Mouse (Mus musculus): ENCODE measurements around the gene Ppox.

Gene Ppox

DNA sequence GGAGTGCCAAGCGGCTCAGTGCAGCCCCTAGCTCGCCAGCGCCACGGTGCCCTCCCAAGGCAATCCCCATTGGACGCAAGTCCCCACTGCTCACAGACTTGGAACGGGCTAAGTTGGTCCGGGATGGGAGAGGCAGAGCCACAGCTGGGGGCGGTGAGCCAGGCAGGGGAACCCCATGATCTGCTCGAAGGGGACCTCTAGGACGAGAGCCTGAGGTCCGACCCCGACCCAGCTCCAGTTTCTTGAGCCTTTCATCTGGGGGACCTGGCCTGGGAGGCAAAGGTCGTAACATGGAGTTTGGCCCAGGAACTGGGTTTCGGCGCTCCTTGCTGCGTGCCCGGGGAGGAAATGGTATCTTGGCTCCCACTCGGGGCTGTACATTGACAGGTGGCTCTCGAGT is 5.5 kb upstream of the Ppox start:
- in situ Hi-C loops (cut with MboI; ENCODE audit: low sequenced_read_pairs): no loop called here

DNA sequence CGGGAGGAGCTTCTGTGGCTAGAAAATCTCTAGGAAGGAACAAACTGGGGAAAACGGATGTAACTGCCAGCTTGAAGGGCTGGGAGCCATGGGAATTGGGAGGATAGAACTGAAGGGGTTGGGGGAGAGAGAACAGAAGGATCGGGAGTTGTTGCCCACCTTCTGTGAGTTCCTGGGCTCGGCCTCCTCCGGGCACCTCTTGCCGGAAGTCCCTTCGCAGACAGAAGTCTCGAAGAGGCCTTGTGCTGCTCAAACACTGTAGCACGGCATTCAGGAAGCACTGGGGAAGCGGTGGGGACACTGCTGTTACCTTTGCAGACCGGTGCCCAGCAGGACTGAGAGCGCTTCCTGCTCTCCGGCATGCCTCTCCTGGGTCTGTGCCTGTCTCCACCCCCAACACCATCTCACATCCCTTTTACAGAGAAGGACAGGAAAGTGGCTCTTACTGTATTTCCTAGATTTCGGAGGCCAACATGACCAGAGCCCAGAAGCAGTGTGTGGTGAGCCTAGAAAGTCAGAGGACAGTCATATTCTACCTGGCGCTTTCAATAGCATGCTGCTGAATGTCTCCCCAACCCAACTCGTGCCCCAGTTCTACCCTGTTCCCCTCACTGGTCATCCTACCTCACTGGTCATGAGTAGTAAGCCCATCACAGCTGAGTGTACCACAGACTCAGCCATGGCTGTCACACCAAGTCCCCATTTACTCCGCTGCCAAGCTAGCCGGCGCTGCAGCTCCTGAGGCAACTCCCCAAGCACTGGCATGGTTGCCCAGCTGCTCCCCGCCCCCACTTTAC is 4.3 kb upstream of the Ppox start:
- in situ Hi-C loops (cut with MboI; ENCODE audit: low sequenced_read_pairs): no loop called here

DNA sequence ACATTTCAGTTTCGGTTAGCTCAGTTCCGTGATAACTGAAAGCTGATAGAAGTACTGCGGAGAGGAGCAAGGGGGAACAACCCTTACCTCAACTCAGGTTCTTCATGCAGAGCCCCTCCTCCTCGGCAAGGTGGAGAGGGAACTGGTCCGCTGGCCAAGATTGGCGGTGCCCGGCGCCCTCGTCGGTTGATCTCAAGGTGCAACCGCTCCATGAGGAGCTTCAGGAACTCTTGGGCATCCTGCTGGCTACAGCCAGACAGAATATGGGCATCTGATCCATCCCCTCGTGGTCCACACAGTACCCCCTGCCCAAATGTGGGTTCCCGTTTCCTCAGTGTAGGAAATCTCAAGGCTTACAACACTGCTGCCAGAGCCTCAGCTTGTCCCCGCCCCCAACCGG is 3.5 kb upstream of the Ppox start:
- in situ Hi-C loops (cut with MboI; ENCODE audit: low sequenced_read_pairs): no loop called here

DNA sequence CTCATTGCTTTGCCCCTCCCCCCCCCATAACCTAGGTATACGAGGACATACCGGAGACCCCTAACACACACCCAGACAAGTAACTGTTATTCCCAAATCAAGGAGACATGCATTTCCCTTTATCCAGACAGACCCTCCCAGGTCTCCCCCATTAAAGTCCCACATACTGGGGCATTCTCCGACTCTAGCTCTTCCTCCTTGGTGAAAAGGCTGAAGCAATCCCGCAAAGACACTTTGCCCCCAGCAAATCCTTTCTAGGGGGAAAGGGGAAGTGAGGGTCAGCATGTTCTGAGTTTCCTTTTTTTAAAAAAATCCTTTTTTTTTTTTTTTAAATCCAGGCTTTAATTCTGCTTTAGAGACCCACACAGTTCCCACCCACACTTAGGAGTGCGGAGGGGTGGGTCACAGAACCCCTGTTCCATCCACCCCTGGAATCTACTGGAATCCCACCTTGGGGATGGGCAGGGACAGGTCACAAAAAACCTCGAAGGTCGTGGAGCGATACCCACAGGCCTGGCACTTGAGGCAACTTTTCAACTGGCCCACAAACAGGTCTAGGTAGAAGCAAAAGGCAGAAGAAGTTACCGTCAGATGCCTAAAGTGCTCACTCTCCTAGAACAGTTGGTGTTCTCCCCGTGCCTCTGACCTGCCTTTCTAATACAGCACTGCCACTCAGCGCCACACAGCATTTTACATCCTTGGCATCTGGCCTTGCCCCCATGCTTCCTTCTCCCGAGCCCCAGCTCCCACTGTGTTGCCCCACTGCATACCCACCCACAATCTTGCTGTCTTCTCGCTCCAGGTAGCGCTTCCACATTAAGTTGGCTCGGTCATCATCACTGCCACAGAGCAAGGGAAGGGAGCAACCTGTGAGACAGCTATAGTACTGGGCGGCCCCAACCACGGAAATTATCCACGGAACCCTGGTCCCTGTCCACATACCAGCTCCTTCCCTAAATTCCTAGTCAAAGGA is 2.5 kb upstream of the Ppox start:
- in situ Hi-C loops (cut with MboI; ENCODE audit: low sequenced_read_pairs): no loop called here

DNA sequence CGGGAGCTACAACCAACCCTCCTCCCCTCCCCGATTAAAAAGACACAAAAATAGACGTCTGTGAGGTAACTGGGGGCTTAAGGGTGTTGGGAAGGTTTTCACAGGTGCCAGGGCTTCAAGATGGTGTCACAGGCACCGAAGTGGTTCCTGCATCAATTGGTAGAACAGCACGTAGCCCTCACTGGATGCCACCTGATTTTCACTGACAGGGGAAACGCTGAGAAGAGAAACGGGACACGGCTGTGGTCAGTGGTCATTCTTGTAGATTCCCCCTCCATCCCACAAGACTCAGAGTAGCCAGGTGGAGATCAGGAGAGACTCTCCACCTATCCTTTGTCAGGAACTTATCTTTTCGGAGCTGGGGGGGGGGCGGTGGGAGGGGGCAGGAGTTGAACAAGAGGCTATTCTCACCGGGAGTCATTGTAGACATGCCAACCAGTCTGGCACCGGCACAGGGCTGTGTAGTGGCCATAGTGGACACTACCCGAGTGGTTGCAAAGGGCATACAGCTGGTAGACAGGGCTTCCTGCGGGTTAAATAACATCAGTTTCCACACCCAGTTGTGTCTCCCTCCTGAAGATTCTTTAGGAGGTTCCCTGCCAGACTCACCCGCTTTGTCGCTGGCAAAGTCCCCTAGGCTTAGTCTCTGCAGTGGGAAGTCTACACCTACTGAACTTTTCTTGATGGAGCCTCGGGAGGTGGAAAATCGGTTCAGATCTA is 1.3 kb upstream of the Ppox start:
- in situ Hi-C loops (cut with MboI; ENCODE audit: low sequenced_read_pairs): no loop called here

DNA sequence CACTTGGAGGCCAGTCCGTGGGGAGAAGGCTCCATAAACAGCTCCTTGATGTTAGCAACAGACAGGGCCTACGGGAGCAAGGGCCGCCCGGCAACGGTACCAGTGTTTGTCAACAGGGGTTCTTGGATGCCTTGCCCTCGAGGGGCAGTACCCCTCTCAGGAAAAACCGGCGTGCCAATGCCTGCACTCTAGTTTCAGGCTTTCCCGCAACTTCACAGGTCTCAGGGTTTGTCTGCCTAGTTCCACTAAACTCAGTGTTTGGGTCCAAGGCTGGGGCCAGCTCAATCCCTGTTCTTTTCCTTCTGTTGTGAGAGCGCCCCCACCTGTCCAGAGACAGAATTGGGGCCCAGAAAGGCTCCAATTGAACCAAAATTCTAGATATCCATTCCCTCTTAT is 540 bp upstream of the Ppox start:
- in situ Hi-C loops (cut with MboI; ENCODE audit: low sequenced_read_pairs): no loop called here

DNA sequence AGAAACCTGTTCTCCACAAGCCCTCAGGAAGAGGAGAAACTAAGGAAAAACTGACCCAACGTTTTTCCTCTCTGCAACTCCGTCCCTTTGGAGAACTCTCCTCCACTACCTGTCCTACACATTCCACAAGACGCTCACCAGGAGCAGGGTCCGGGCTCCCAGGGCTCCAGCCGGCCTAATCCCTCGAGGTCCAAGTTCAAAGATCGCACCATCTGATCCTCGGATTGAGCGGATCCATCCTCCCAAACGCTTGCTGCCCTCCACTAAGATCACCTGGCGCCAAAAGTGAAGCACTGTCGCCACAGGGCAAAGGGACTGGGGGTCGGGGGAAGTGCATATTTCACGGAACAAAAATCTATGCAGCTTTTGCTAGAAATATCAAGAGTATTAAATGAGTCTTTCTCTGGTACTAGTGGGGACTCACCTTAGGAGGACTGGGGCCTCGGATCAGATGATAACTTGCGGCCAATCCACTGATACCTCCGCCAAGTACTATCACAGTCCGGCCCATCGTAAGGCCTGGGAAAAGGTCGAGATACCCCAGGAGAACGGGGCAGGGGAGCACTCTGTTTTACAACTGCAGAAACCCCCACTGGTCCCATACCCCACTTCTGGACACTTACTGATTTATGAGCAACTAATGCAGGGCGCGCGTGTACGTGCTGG is 603 bp downstream of the Ppox start:
- in situ Hi-C loops (cut with MboI; ENCODE audit: low sequenced_read_pairs): no loop called here

DNA sequence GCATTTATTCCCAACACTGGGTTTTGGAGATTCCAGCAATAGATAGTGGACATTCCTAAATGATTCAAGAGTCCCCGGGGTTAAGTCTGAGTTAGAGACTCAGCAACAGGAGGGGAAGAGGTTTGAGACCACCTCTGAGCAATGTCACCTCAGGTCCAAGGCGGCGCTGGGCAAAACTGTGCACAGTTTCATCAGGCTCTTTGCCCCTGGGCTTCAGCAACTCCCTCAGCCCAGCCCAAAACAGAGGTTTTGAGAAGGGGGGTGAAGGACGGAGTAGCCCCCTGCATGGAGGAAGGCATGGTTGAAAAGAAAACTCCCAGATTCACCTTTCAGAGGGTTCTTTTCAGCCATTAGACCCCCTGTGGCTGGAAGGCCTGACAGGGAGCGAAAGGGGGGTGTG is 1.3 kb downstream of the Ppox start:
- in situ Hi-C loops (cut with MboI; ENCODE audit: low sequenced_read_pairs): no loop called here

DNA sequence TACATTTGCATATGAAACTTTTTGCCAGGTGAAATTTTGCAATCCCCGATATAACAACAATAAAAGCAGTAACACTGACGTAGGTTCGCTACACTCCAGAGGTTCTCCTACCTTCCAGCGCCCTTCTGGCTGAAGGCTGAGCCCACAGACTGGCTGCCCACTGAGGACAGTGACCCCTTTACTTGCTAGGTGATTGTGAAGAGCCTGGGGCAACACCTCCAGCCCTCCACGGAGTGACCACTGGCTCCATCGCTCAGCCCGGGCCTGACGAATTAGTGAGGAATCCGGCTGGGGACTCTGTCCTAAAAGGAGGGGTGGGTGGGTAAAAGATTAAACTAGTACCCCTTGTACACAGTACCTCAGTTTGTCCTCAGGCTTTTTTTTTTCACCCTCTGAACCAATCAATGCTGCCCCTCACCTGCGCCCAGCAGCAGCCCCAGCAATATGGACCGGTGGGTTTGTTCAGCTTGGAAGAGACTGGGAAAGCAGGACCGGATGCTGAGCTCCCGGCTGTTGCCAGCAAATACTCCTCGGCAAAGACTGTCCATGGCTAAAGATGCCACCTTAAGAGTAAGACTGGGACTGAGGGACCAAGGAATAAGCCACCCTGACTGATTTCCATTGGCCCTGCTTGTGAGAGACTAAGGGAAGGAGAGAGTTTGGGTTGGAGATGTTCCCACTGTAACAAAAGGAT is 1.8 kb downstream of the Ppox start:
- in situ Hi-C loops (cut with MboI; ENCODE audit: low sequenced_read_pairs): no loop called here

DNA sequence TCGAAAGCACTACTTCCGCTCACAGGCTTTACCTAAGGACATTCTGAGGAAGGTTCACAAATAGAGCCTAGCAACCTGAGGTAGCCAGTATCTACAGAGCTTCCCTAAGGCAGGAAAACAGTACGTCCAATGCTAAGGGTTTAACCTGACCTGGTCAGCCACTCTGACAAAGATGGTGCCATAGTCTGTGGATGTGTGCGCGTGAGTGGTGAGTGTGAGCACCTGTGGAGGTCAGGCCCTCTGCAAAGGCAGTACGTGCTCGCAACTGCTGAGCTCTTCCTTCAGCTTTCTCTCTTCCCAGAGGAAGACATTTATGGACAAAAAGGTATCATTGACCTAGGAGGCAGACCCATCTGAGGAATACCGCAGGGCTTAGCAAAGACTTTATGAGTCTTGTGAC is 2.5 kb downstream of the Ppox start:
- in situ Hi-C loops (cut with MboI; ENCODE audit: low sequenced_read_pairs): no loop called here

DNA sequence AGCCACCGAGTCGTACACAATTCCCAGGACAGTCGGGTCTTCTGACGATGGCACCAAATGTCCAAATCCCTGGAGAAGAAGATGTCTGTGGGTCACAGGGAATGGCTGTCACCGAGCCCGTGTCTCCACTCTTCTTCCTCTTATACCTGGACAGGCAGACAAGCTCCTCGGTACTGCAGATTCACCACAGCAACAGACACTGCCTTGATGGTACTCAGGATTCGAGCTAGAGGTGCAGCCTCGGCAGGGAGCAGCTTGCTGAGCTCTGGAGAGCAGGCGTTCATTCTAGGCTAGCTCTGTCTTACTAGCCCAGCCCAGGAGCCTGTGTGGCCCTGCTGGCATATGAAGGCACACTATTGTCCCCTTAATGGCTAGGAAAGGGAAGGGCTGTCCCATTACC is 3.2 kb downstream of the Ppox start:
- in situ Hi-C loops (cut with MboI; ENCODE audit: low sequenced_read_pairs): no loop called here

DNA sequence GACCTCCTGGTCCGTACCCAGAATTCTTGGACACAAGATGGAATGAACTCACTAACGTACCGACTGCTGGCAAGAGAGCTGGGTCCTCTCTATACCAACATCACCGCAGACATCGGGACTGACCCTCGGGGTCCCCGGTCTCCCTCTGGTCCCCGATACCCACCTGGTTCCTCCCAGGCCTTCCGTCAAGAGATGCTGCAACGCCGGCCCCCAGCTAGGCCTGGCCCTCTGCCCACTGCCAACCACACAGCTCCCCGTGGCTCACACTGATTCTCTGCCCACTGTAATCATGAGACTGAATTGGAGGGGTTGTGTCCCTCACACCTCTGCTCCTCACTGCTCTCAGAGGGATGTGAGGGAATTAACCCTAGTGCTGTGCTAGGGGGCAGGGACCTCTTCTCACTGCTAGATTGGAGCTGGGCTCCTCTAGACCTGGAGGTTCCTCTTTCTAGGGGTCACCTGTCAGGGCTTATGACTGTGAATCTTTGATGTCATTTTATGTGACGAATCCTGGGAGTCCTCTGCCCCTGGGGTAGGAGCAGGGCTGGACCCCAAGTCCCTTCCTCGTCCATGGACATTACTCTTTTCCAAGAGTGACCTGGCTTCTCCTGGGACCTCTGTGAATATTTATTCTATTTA is 4.8 kb downstream of the Ppox start:
- in situ Hi-C loops (cut with MboI; ENCODE audit: low sequenced_read_pairs): no loop called here

DNA sequence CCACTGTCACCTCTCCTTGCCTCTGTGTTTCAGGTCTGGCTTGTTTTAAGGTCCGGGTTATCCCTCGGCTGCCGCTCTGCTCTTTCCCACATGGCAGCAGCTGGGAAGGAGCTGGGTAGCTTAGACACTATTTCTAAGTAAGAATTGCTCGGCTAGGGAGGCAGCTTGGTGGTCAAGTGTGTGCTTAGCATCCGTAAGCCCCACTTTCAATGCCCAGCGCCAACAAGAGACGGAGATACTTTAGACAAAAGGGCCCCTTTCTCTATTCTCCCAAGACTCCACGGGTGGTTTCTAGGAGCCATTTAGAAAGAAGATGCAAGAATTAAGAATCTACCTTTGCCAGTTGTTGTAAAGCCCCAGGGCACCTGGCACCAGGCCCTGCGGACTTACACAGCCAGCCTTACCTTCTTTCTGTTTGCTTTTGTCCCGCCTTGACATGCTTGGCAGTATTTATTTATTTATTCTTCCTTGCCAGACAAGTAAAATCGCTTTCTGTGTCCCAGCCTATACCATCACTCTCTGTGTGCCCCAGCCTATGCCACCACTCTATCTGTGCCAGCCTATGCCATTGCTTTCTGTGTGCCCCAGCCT is 5.7 kb downstream of the Ppox start:
- in situ Hi-C loops (cut with MboI; ENCODE audit: low sequenced_read_pairs): no loop called here

DNA sequence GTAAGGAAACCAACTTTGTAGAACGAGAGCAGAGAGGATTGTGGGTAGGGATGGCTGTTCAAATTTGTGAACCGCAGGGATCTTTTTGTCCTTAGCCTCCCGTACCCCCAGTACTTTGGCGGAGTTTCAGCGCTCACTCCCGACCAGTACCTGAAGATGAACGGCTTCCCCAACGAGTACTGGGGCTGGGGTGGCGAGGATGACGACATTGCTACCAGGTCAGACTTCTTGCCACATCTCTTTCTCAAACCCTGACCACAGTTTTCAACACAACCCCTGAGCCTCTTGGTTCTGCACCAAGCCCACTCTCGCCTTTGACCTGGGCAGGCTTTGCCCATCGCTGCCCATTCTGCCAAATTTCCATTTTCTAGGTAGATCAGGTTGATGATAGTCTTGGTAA is 6.8 kb downstream of the Ppox start:
- in situ Hi-C loops (cut with MboI; ENCODE audit: low sequenced_read_pairs): no loop called here

DNA sequence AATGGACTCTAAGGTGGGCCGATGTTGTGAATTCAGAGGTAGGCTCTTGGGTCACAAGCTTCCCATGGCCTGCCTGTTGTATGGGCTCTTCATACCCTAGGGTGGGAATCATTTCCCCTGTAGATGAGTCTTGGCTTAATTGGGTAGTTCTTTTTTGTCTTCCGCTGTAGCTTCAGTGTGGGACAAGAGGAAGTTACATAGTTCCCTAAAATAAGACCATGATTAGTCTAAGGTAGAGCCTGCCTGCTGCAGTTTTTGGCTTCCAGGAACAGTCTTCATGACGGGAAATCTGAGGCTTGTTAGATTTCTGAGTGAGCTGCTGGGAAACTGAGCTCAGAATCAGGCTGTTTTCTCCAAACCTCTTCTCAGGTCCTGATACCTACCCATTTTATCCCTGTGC is 8.9 kb downstream of the Ppox start:
- in situ Hi-C loops (cut with MboI; ENCODE audit: low sequenced_read_pairs): no loop called here

DNA sequence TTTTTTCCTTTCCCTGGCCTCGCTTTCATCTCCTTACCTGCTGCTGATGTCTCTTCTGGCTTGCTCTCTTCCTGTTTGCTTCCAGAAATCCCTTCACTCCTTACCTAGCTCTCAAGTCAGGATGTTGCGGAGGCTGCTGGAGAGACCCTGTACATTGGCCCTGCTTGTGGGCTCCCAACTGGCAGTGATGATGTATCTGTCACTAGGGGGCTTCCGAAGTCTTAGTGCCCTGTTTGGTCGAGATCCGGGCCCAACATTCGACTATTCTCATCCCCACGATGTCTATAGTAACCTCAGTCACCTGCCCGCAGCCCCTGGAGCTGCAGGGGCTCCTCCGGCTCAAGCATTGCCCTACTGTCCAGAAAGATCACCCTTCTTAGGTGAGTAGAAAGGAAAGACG is 9.4 kb downstream of the Ppox start:
- in situ Hi-C loops (cut with MboI; ENCODE audit: low sequenced_read_pairs): no loop called here

DNA sequence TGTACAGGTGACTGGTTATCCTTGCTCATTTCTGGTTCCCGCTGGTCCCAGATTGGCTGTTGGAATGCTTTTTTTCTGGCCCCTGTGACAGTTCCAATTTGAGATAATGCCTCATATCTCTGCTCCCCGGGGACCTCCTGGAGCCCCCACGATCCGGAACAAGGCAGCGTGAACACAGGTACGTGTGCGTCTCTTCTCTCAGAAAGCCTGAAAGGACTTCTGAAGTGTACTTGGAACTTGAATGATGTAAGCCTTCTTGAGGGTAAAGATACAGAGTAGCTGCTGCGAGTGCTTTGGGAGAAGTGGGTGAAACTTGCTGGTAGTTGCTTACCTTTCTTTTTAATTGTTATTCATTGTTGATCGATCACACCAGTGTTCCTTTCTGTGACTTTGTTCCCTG is 9.8 kb downstream of the Ppox start:
- in situ Hi-C loops (cut with MboI; ENCODE audit: low sequenced_read_pairs): no loop called here

DNA sequence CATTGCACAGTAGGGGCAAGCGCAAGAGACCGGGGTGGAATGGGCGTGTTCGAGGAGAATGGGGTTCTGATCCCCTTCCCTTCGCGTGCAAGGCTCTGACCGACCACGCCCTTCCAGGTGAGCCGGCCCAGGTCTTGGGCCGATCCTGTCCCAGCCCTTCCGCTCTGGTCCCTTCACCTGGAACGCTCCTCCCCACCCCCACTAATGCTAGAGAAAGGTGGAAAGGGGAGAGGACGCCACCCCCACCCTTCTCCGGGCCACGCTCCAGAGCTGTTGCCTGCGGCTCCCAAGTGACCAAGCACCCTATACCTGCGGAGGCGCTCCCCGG is 10.4 kb downstream of the Ppox start:
- in situ Hi-C loops (cut with MboI; ENCODE audit: low sequenced_read_pairs): no loop called here

DNA sequence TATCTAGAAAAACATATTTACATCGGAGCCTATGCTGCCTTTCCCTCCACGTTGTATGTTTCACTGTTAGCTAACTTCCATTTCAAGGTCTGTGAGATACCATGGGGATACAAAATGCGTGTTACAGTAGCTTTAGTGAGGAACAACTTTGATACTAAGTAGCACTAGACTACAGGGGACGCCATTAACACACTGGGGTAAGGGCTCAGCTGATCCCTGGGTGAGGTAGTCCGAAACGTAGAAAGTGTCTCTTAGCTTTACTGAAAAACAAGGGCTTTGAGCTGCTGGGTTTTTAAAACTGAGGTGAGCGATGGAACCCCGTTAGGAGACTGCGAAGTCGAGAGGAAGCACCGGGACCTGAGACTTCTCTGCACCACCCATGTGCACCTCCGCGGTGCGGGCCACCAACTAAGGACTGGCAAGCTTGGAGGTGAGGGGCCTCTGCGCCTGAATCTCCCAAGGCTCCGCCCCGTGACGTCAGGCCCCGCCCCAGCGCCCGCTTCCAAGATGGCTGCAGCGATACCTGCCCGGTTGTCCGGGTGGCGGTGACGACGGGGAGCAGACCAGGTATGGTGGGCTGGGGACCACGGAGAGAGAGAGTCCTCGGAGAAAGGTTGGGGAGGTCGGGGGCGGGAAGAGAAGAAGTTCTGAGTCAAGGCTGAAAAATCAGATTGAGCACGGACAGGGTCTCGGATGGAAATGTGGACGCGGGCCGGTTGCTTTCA is 11.0 kb downstream of the Ppox start, which contains the start of gene B4galt3:
Gene B4galt3, plus strand, starts transcription at position 481 of the 725 bp plus-strand sequence.
- in situ Hi-C loops (cut with MboI; ENCODE audit: low sequenced_read_pairs): no loop called here

Data from CH12F3 (cell line).